Mouse (Mus musculus): ENCODE results near the gene Nr3c2. TPM values are rescaled to one million over a fixed set of nuclear protein-coding genes. Genes with fewer than 3 reads are reported as not detected.

Gene Nr3c2
- polyA plus RNA-seq, 1 experiment from 2014 or later: 2.5 TPM

GRCm38 (mm10) chr8:77041214-77041613 lies 142.0 kb downstream of the Nr3c2 start:
- Histone ChIP-seq H3K4me2 (replicated peaks; ENCODE audit: low read depth) (no peak overlapping the region), H3K4me1 (replicated peaks; ENCODE audit: control insufficient read depth, insufficient read depth) (no peaks in the 10 kb centered on the region), H3K9ac (ENCODE audit: low read length) (no peak overlapping the region), H3K4me3 (ENCODE audit: low read depth, low read length) (no peak overlapping the region), H3K27ac (replicated peaks) (no peak overlapping the region), H3K36me3 (ENCODE audit: control insufficient read depth, insufficient read depth, low read length) (no peaks in the 10 kb centered on the region), H3K27me3 (ENCODE audit: control insufficient read depth, insufficient read depth, low read length) (no peaks in the 10 kb centered on the region), H3K9me3 (ENCODE audit: control insufficient read depth, low read length) (no peaks in the 10 kb centered on the region)
- ATAC-seq (ENCODE audit: low FRiP score, low TSS enrichment) (no peak), DNase-seq (ENCODE audit: low spot score) (no peak)
- TF ChIP-seq CTCF (IDR thresholded peaks at IDR 0.05; ENCODE audit: low read depth) (no peak), EP300 (optimal IDR thresholded peaks at IDR 0.05) (no peak)
- WGBS: 93% methylated on average over 5 of the region's 5 CpGs

GRCm38 (mm10) chr8:77044849-77045248 lies 145.6 kb downstream of the Nr3c2 start:
- H3K27me3 ChIP-seq (ENCODE audit: control insufficient read depth, insufficient read depth, low read length): no peaks in the 10 kb centered on the region
- no peaks in the 10 kb centered on the region for H3K9me3 ChIP-seq (ENCODE audit: control insufficient read depth, low read length)
- H3K4me2 ChIP-seq (replicated peaks; ENCODE audit: low read depth): no peak overlapping the region
- ATAC-seq (ENCODE audit: low FRiP score, low TSS enrichment) (peak; percentile 90), DNase-seq (ENCODE audit: low spot score) (peak; percentile 66)
- H3K4me1 ChIP-seq (replicated peaks; ENCODE audit: control insufficient read depth, insufficient read depth): no peaks in the 10 kb centered on the region
- TF ChIP-seq EP300 (optimal IDR thresholded peaks at IDR 0.05) (no peak), CTCF (IDR thresholded peaks at IDR 0.05; ENCODE audit: low read depth) (no peak)
- WGBS: 66% methylated on average over 12 of the region's 12 CpGs
- no peak overlapping the region for H3K27ac ChIP-seq (replicated peaks)
- H3K4me3 ChIP-seq (ENCODE audit: low read depth, low read length): no peak overlapping the region
- no peaks in the 10 kb centered on the region for H3K36me3 ChIP-seq (ENCODE audit: control insufficient read depth, insufficient read depth, low read length)
- H3K9ac ChIP-seq (ENCODE audit: low read length): no peak overlapping the region

- no peak overlapping the region for H3K4me3 ChIP-seq (ENCODE audit: low read depth, low read length)
- WGBS: 82% methylated on average over 1 of the region's 1 CpGs
- DNase-seq (ENCODE audit: low spot score): no peak
- no peak overlapping the region for H3K4me2 ChIP-seq (replicated peaks; ENCODE audit: low read depth)
- H3K9me3 ChIP-seq (ENCODE audit: control insufficient read depth, low read length): no peaks in the 10 kb centered on the region
- no peak for TF ChIP-seq CTCF (IDR thresholded peaks at IDR 0.05; ENCODE audit: low read depth)
- no peak for TF ChIP-seq EP300 (optimal IDR thresholded peaks at IDR 0.05)
- no peak overlapping the region for H3K27ac ChIP-seq (replicated peaks)
- H3K27me3 ChIP-seq (ENCODE audit: control insufficient read depth, insufficient read depth, low read length): no peaks in the 10 kb centered on the region
- no peaks in the 10 kb centered on the region for H3K4me1 ChIP-seq (replicated peaks; ENCODE audit: control insufficient read depth, insufficient read depth)
- no peak for ATAC-seq (ENCODE audit: low FRiP score, low TSS enrichment)
- no peak overlapping the region for H3K9ac ChIP-seq (ENCODE audit: low read length)
- no peaks in the 10 kb centered on the region for H3K36me3 ChIP-seq (ENCODE audit: control insufficient read depth, insufficient read depth, low read length)
These were observed 146.5 kb downstream of the Nr3c2 start for GRCm38 (mm10) chr8:77045711-77046110.

DNA sequence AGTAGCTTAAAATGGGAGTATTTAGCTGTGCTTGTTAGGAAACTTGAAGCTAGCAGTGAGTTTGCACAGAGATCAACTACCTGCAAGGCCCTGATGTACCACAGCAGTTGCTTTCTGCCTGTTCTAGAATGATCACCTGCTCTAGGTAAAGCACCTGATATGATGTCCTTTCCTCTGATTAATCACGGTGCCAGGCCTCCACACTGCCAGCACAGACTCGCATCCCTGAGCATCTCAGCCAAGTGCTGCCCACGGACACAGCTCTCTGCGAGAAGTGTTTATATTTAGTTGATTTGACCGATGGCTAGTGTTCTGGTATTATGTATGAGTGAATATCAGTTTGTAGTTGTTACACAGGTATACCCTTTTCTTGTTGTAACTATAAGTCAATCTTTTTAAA lies 147.0 kb downstream of the Nr3c2 start:
- Histone ChIP-seq H3K9ac (ENCODE audit: low read length) (no peak overlapping the region), H3K4me3 (ENCODE audit: low read depth, low read length) (no peak overlapping the region), H3K27ac (replicated peaks) (no peak overlapping the region), H3K36me3 (ENCODE audit: control insufficient read depth, insufficient read depth, low read length) (no peaks in the 10 kb centered on the region), H3K9me3 (ENCODE audit: control insufficient read depth, low read length) (no peaks in the 10 kb centered on the region), H3K27me3 (ENCODE audit: control insufficient read depth, insufficient read depth, low read length) (no peaks in the 10 kb centered on the region), H3K4me2 (replicated peaks; ENCODE audit: low read depth) (no peak overlapping the region), H3K4me1 (replicated peaks; ENCODE audit: control insufficient read depth, insufficient read depth) (no peaks in the 10 kb centered on the region)
- DNase-seq (ENCODE audit: low spot score) (no peak), ATAC-seq (ENCODE audit: low FRiP score, low TSS enrichment) (no peak)
- no peak for TF ChIP-seq CTCF (IDR thresholded peaks at IDR 0.05; ENCODE audit: low read depth)
- TF ChIP-seq EP300 (optimal IDR thresholded peaks at IDR 0.05): no peak
- 59% methylated on average over 5 of the region's 5 CpGs for WGBS

- 39% methylated on average over 3 of the region's 3 CpGs for WGBS
- Histone ChIP-seq H3K9ac (ENCODE audit: low read length) (no peak overlapping the region), H3K9me3 (ENCODE audit: control insufficient read depth, low read length) (no peaks in the 10 kb centered on the region), H3K4me2 (replicated peaks; ENCODE audit: low read depth) (no peak overlapping the region), H3K27me3 (ENCODE audit: control insufficient read depth, insufficient read depth, low read length) (no peaks in the 10 kb centered on the region), H3K36me3 (ENCODE audit: control insufficient read depth, insufficient read depth, low read length) (no peaks in the 10 kb centered on the region), H3K27ac (replicated peaks) (no peak overlapping the region), H3K4me3 (ENCODE audit: low read depth, low read length) (no peak overlapping the region), H3K4me1 (replicated peaks; ENCODE audit: control insufficient read depth, insufficient read depth) (no peaks in the 10 kb centered on the region)
- ATAC-seq (ENCODE audit: low FRiP score, low TSS enrichment) (no peak), DNase-seq (ENCODE audit: low spot score) (no peak)
- no peak for TF ChIP-seq CTCF (IDR thresholded peaks at IDR 0.05; ENCODE audit: low read depth)
- no peak for TF ChIP-seq EP300 (optimal IDR thresholded peaks at IDR 0.05)
These were observed 147.5 kb downstream of the Nr3c2 start for GRCm38 (mm10) chr8:77046731-77047130.

- H3K4me3 ChIP-seq (ENCODE audit: low read depth, low read length): no peak overlapping the region
- H3K27me3 ChIP-seq (ENCODE audit: control insufficient read depth, insufficient read depth, low read length): no peaks in the 10 kb centered on the region
- ATAC-seq (ENCODE audit: low FRiP score, low TSS enrichment) (no peak), DNase-seq (ENCODE audit: low spot score) (no peak)
- no peaks in the 10 kb centered on the region for H3K36me3 ChIP-seq (ENCODE audit: control insufficient read depth, insufficient read depth, low read length)
- no peak overlapping the region for H3K4me2 ChIP-seq (replicated peaks; ENCODE audit: low read depth)
- TF ChIP-seq CTCF (IDR thresholded peaks at IDR 0.05; ENCODE audit: low read depth): no peak
- TF ChIP-seq EP300 (optimal IDR thresholded peaks at IDR 0.05): no peak
- no peaks in the 10 kb centered on the region for H3K9me3 ChIP-seq (ENCODE audit: control insufficient read depth, low read length)
- 77% methylated on average over 10 of the region's 10 CpGs for WGBS
- no peak overlapping the region for H3K27ac ChIP-seq (replicated peaks)
- H3K4me1 ChIP-seq (replicated peaks; ENCODE audit: control insufficient read depth, insufficient read depth): no peaks in the 10 kb centered on the region
- H3K9ac ChIP-seq (ENCODE audit: low read length): no peak overlapping the region
These were observed 152.4 kb downstream of the Nr3c2 start for GRCm38 (mm10) chr8:77051399-77052275.
